Mouse (Mus musculus) monocyte, adult 2 months (primary cell): ENCODE measurements around the gene Mycl.

Source experiments
- DNase-seq, 2 experiments: peaks; one replicate each; pipeline ENCODE4 v3.0.0; 2022; ENCODE audit warnings: low spot score in 2 of 2, low read depth in 1 of 2

Gene Mycl

GRCm38 (mm10) chr4:122995404-122996220, at the start of gene Mycl:
TSS of gene Mycl (plus strand) at chr4:122995652.
- peak in 1 of 2 experiments; percentile 51 for DNase-seq

GRCm38 (mm10) chr4:122947223-122947622, 48.2 kb upstream of the Mycl start:
- DNase-seq = no peak

GRCm38 (mm10) chr4:122949096-122949495, 46.4 kb upstream of the Mycl start:
- no peak for DNase-seq

GRCm38 (mm10) chr4:122954680-122955411, 40.6 kb upstream of the Mycl start:
- no peak for DNase-seq

GRCm38 (mm10) chr4:122955412-122956136, 39.9 kb upstream of the Mycl start:
- peak; percentile 27 to 66 for DNase-seq

- no peak for DNase-seq
These were observed 39.2 kb upstream of the Mycl start for GRCm38 (mm10) chr4:122956301-122956700.

GRCm38 (mm10) chr4:122958491-122959031, 36.9 kb upstream of the Mycl start:
- DNase-seq = no peak

- DNase-seq = no peak
These were observed 35.6 kb upstream of the Mycl start for GRCm38 (mm10) chr4:122959816-122960215.

- DNase-seq = no peak
These were observed 34.9 kb upstream of the Mycl start for GRCm38 (mm10) chr4:122960321-122961099.

GRCm38 (mm10) chr4:122961100-122961567, 34.3 kb upstream of the Mycl start, which contains the start of gene Mfsd2a:
TSS of gene Mfsd2a (minus strand) at chr4:122961188.
- no peak for DNase-seq

- no peak for DNase-seq
These were observed 33.9 kb upstream of the Mycl start for GRCm38 (mm10) chr4:122961589-122961988.

GRCm38 (mm10) chr4:122962751-122963150, 32.7 kb upstream of the Mycl start:
- DNase-seq = no peak

- no peak for DNase-seq
These were observed 27.3 kb upstream of the Mycl start for GRCm38 (mm10) chr4:122968106-122968505.

GRCm38 (mm10) chr4:122971191-122971590, 24.3 kb upstream of the Mycl start:
- DNase-seq = no peak

- no peak for DNase-seq
These were observed 23.8 kb upstream of the Mycl start for GRCm38 (mm10) chr4:122971646-122972045.

- DNase-seq = no peak
These were observed 23.4 kb upstream of the Mycl start for GRCm38 (mm10) chr4:122972056-122972455.

- DNase-seq = no peak
These were observed 20.4 kb upstream of the Mycl start for GRCm38 (mm10) chr4:122974976-122975520.

- DNase-seq = no peak
These were observed 18.6 kb upstream of the Mycl start for GRCm38 (mm10) chr4:122976885-122977284.

GRCm38 (mm10) chr4:122978850-122979249, 16.6 kb upstream of the Mycl start:
- no peak for DNase-seq

- no peak for DNase-seq
These were observed 15.6 kb upstream of the Mycl start for GRCm38 (mm10) chr4:122979826-122980225.
